8 mouse cellular contexts compared by ENCODE assay signal in genomic region chr7:51878730-51879129, GRCm38 (mm10). TPM values are rescaled to one million over a fixed set of nuclear protein-coding genes. Genes with fewer than 3 reads are reported as not detected.
DNase-seq lines count a peak whose midpoint lies in the region; ATAC-seq lines count a peak whose summit lies in the region.

No protein-coding gene starts in this region.

- no peaks in the 10 kb centered on the region for H3K27me3 ChIP-seq in heart, embryonic 15.5 days
- H3K27me3 ChIP-seq in hindbrain, embryonic 10.5 days (ENCODE audit: insufficient read depth, poor library complexity, severe bottlenecking), result no peaks in the 10 kb centered on the region
- H3K27me3 ChIP-seq in midbrain, embryonic 10.5 days (ENCODE audit: low read depth, poor library complexity, severe bottlenecking), result no peaks in the 10 kb centered on the region

- peak overlapping the region; percentile 91 for H3K4me2 ChIP-seq in heart, embryonic 15.5 days

- intact Hi-C loops in heart, postnatal 14 days (cut with DNase I), result no loop called here
- intact Hi-C loops in left cerebral cortex, postnatal 14 days (cut with DNase I), result loop anchor here (5.0 kb wide), 1 partner anchor 84 kb away; no protein-coding TSS in a partner anchor

- peak overlapping the region; percentile 62 for H3K9ac ChIP-seq in heart, embryonic 15.5 days

- H3K4me3 ChIP-seq in heart, embryonic 15.5 days, result peak overlapping the region; percentile 56
- peak overlapping the region; percentile 63 for H3K4me3 ChIP-seq in hindbrain, embryonic 10.5 days
- H3K4me3 ChIP-seq in midbrain, embryonic 10.5 days, result peak overlapping the region; percentile 63

- no peaks in the 10 kb centered on the region for H3K9me3 ChIP-seq in heart, embryonic 15.5 days (replicated peaks)
- no peaks in the 10 kb centered on the region for H3K9me3 ChIP-seq in hindbrain, embryonic 10.5 days
- no peaks in the 10 kb centered on the region for H3K9me3 ChIP-seq in midbrain, embryonic 10.5 days (replicated peaks)

- H3K36me3 ChIP-seq in heart, embryonic 15.5 days, result no peaks in the 10 kb centered on the region
- H3K36me3 ChIP-seq in hindbrain, embryonic 10.5 days, result no peaks in the 10 kb centered on the region
- no peaks in the 10 kb centered on the region for H3K36me3 ChIP-seq in midbrain, embryonic 10.5 days

- H3K27ac ChIP-seq in heart, embryonic 15.5 days, result peak overlapping the region; percentile 82
- peak overlapping the region; percentile 93 for H3K27ac ChIP-seq in hindbrain, embryonic 10.5 days
- H3K27ac ChIP-seq in midbrain, embryonic 10.5 days (replicated peaks), result peak overlapping the region; percentile 90

- H3K4me1 ChIP-seq in heart, embryonic 15.5 days (replicated peaks), result peaks cover 13% of the 10 kb centered on the region
- H3K4me1 ChIP-seq in hindbrain, embryonic 10.5 days (replicated peaks), result peaks cover 13% of the 10 kb centered on the region
- peaks cover 19% of the 10 kb centered on the region for H3K4me1 ChIP-seq in midbrain, embryonic 10.5 days

- 2% methylated on average over 8 of the region's 8 CpGs for WGBS in heart, embryonic 15.5 days
- 2% methylated on average over 8 of the region's 8 CpGs for WGBS in hindbrain, embryonic 10.5 days
- WGBS in midbrain, embryonic 10.5 days, result 4% methylated on average over 8 of the region's 8 CpGs

- 0 out of 2 replicates have a peak, but pooled peaks have one; percentile 5 for ATAC-seq in heart, embryonic 15.5 days (replicated peaks; ENCODE audit: insufficient number of reproducible peaks, insufficient read depth, low FRiP score, low read depth)
- ATAC-seq in inflammation-experienced regulatory T-cells, adult 6 months, result no peak

- DNase-seq in heart, postnatal 14 days, result no peak
- DNase-seq in adipocyte (ENCODE audit: low spot score), result peak; percentile 8
- no peak for DNase-seq in hindbrain, embryonic 10.5 days (ENCODE audit: low spot score)
- DNase-seq in midbrain, embryonic 10.5 days (ENCODE audit: low spot score), result no peak
- no peak for DNase-seq in spleen, postnatal 14 days (ENCODE audit: low spot score in 2 of 2)
- DNase-seq in left cerebral cortex, postnatal 14 days (ENCODE audit: low spot score in 2 of 2), result no peak

RNA-seq across cellular contexts. Expression of gene Fancf, which starts 16.7 kb away (rescaled TPM):
- 5.3 and 6.6 TPM in 2 replicates for polyA plus RNA-seq in heart, embryonic 15.5 days (2015; fragmentation: Nextera tagmentation; extraction: Ambion mirVana)
- 1 to 10 TPM; 1.3 to 1.9 TPM for total RNA-seq in heart, postnatal 14 days (2021)
- 11.5 and 11.9 TPM in 2 replicates for polyA plus RNA-seq in hindbrain, embryonic 10.5 days (2016; fragmentation: Nextera tagmentation; extraction: Ambion mirVana)
- 7.0 and 10.1 TPM in 2 replicates for polyA plus RNA-seq in midbrain, embryonic 10.5 days (2016; fragmentation: Nextera tagmentation; extraction: Ambion mirVana)
- polyA plus RNA-seq in inflammation-experienced regulatory T-cells, adult 6 months (2017; shearing (Covaris generic)), result 1 to 10 TPM; 1.5 to 1.8 (median 1.5) TPM
- total RNA-seq in left cerebral cortex, postnatal 14 days (2021), result 1 to 10 TPM; 3.7 to 4.7 TPM

RNA-seq across cellular contexts. Expression of gene Gas2, which starts 16.9 kb away (rescaled TPM):
- polyA plus RNA-seq in heart, embryonic 15.5 days (2015; fragmentation: Nextera tagmentation; extraction: Ambion mirVana), result 7.2 and 10.2 TPM in 2 replicates
- 1 to 10 TPM; 7.6 to 7.9 TPM for total RNA-seq in heart, postnatal 14 days (2021)
- 20.8 and 33.2 TPM in 2 replicates for polyA plus RNA-seq in hindbrain, embryonic 10.5 days (2016; fragmentation: Nextera tagmentation; extraction: Ambion mirVana)
- 20.2 and 26.0 TPM in 2 replicates for polyA plus RNA-seq in midbrain, embryonic 10.5 days (2016; fragmentation: Nextera tagmentation; extraction: Ambion mirVana)
- 10 to 100 TPM in 1 of 3 experiments, 1 to 10 TPM in 2; 2.3 to 10.3 (median 3.6) TPM for polyA plus RNA-seq in inflammation-experienced regulatory T-cells, adult 6 months (2017; shearing (Covaris generic))
- 10 to 100 TPM; 13.7 to 17.3 TPM for total RNA-seq in left cerebral cortex, postnatal 14 days (2021)
